Mouse (Mus musculus): ENCODE results near the gene Tpcn2. TPM values are rescaled to one million over a fixed set of nuclear protein-coding genes. Genes with fewer than 3 reads are reported as not detected.

Gene Tpcn2
- polyA plus RNA-seq (2012; fragmentation: generic; extraction: Trizol) = 10 to 100 TPM in 1 of 2 experiments, 1 to 10 TPM in 1; 3.9 to 11.0 TPM

DNA sequence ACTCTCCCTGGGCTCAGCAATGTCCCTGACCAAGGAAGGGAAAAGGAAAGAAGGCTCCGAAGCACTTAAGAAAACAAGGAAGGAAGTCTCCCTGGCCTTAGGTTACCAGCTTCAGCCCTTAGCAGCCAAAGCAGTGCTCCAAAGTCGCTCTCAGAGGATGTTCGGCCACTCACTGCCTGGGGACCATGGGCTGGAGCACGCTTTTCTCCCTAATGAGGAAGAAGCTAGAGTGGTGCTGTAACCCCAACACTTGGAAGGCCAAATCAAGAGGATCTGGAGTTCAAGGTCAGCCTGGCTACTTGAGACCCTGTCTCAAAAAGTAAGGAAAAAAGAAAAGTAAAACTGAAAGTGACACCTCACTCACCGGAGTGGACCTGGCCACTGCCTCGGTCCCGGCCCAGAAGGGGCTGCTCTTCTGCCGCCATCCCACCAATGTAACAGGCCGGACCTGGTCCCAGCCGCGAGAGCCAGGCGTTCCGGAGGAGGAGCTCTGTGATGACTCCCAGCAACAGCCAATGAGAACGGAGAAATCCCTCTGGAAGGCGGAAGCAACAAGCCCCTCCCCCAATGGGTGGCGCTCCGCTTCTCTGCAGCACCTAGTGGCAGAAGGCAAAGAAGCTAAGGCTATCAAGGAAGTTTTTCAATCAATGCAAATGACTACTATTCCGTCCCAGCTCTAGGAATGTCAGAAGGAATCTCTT lies at the start of gene Tpcn2:
TSS of gene Tpcn2 (minus strand) at position 525 of the 701 bp plus-strand sequence.

DNA sequence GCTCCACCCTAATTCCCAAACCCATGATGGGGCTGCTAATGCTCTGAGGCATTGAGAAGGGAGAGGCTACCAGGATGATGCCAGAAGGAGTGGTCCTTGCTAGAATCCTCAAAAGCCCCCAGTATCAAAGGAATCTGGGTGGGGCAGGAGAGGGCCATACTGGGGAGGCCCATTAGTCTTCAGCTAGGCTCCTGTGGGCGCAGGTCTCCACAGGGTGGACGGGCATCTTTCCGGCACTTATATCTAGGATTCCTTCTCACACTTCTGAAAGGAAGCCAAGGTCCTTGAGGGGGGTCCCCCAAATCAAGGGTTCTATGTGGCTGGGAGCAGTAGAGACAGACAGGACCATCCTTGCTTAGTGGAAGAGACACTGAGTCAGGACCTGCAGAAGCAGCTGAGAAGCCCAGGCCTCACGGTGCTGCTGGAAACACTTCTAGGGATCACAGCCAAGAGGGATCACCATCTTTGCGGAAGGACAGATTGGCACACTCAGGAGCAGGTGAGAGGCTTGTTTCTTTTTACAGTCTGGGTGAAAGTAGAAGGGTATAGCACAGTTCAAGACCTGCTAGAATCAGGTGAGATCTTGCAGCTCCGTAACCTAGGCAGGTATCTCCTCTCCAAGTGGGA lies 31.1 kb upstream of the Tpcn2 start, which contains the start of gene Mrgprd:
TSS of gene Mrgprd (plus strand) at position 51 of the 627 bp plus-strand sequence.

DNA sequence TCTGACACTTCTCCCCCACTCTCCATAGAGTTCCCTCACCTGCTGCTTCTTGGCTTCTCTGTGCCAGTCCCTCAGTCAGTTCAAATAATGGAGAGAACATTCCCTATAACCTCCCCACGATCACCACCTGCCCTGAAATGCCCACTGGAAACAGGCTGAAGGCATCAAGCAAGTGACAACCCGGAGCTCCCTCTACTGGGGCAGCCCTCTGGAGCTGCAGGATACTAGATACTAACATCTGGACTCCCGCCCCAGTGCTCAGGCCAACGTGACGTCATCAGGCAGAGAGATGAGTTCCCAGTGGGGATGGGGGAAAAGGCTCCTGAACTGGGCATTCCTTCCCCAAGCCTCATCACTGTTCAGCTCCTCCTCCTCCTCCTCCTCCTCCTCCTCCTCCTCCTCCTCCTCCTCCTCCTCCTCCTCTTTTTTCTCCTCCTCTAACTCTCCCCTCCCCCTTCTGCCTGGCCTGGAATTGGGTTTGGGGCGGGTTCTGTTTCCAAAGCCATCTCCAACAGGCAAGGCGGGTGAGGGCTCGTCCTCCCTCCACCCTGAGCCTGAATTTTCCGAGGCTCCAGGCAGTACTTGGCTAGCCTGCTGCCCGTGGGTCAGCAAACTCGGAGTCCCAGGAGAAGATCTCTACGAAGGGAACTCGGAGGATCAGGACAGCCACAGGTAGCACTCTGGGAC lies 16.7 kb upstream of the Tpcn2 start, which contains the start of gene Mrgprf:
TSS of gene Mrgprf (plus strand) at position 508 of the 687 bp plus-strand sequence.

DNA sequence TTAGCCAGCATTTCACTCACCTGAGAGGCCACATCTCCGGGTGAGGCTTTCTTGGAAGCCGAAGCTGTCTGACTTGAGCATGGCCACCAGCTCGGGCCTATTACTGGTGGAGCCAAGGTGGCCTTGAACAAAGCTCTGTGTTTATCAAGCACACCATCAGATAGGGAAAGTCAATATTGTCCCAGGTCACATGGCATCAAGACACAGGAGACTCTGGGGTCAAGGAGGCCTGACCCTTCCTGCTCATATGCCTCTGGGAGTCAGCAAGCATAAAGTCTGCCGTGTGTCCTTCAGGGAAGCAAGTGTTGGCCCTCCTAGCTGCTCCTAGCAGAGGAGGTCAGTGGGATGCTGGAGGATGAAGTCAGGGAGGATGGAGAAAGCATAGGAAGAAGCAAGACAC lies 75.8 kb downstream of the Tpcn2 start, which contains the start of gene 1810010D01Rik:
TSS of gene 1810010D01Rik (minus strand) at position 114 of the 400 bp plus-strand sequence.

Other genes with a start within 250 kb of the Tpcn2 start
- gene 1810010D01Rik, start 75.9 kb downstream of the Tpcn2 start, polyA plus RNA-seq (2012; fragmentation: generic; extraction: Trizol) = under 1 TPM; 0.04 to 0.66 TPM
- gene Mrgprf, start 16.8 kb upstream of the Tpcn2 start, polyA plus RNA-seq (2012; fragmentation: generic; extraction: Trizol) = 10 to 100 TPM in 1 of 2 experiments, 1 to 10 TPM in 1; 6.3 to 29.6 TPM
- gene Mrgprd, start 30.8 kb upstream of the Tpcn2 start, polyA plus RNA-seq (2012; fragmentation: generic; extraction: Trizol) = under 1 TPM in 1 of 2 experiments, not detected in 1; 0.02 TPM